Mouse (Mus musculus): ENCODE measurements around the gene Brd7. TPM values are rescaled to one million over a fixed set of nuclear protein-coding genes. Genes with fewer than 3 reads are reported as not detected.

Brd7 gene
- polyA plus RNA-seq, 1 experiment from 2014 or later: 61.3 TPM

DNA sequence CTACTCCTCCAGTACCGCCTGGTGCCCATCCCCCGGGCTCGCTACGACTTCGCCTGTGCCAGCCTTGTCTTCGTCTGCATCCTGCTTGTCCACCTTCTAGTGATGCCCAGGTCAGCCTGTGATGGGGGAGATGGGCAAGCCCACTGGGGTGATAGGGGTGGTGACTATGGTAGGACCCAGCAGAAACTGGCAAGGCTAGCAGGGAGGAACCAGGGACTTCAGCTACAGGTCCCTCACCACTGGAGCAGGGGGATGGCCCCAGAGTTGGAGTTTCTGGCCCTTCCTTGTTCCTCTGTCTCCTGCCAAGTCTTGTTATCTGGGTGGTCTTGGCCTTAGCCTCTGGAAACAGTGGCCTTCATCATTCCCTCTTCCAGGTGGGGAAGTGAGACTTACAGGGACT, 41.9 kb downstream of the Brd7 start:
- WGBS: 88% methylated on average over 6 of the region's 6 CpGs
- no peak overlapping the region for H3K4me2 ChIP-seq
- no peaks in the 10 kb centered on the region for H3K27me3 ChIP-seq (replicated peaks)
- no peak overlapping the region for H3K9ac ChIP-seq
- no peak overlapping the region for H3K4me3 ChIP-seq (replicated peaks)
- no peaks in the 10 kb centered on the region for H3K36me3 ChIP-seq
- H3K9me3 ChIP-seq: no peaks in the 10 kb centered on the region
- no peak overlapping the region for H3K27ac ChIP-seq
- no peak for ATAC-seq (ENCODE audit: insufficient read depth, low FRiP score, low read depth)
- H3K4me1 ChIP-seq: peaks cover 20% of the 10 kb centered on the region

DNA sequence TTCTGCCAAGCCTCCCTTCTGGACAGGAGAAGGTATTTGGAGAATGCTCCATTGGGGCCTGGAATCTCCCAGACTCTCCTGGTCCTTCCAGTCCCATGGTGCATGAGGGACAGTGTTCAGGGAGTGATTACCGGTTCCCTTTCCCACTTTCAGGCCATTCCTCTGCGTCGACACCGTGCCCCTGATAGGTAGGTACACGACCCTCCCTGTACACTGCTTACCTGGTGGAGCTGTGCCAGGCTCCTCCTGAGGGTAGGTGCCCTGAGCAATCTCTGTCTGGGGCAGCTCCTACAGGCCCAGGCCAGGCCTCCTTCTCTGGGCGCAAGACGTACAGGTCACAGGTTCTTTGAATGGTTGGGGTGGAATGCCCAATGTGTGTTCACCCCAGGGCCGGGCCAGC, 43.8 kb downstream of the Brd7 start:
- H3K4me3 ChIP-seq (replicated peaks): no peak overlapping the region
- H3K4me2 ChIP-seq: no peak overlapping the region
- 91% methylated on average over 8 of the region's 8 CpGs for WGBS
- H3K27me3 ChIP-seq (replicated peaks): no peaks in the 10 kb centered on the region
- peaks cover 20% of the 10 kb centered on the region for H3K4me1 ChIP-seq
- H3K9ac ChIP-seq: no peak overlapping the region
- no peak overlapping the region for H3K27ac ChIP-seq
- ATAC-seq (ENCODE audit: insufficient read depth, low FRiP score, low read depth): no peak
- no peaks in the 10 kb centered on the region for H3K9me3 ChIP-seq
- no peaks in the 10 kb centered on the region for H3K36me3 ChIP-seq

DNA sequence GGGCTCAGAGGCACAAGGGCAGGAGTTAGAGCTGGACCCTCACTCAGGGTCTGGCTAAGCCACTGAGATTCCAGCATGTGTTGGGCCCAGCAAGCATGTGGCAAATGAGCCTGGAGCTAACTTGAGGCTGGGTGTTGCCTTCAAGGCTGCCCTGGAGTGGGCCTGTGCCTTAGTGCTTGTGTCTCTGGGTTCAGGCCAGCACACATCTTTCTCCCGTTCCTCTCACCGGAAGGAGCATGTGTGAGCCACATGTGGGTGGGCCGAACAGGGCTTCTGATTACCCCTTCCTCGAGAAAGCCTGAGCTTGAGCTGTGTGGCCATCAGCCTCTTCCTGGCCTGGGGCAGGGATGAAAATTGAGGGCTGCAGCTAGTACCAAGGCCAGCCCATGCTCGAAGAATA, 44.7 kb downstream of the Brd7 start:
- Histone ChIP-seq H3K4me2 (no peak overlapping the region), H3K27me3 (replicated peaks) (no peaks in the 10 kb centered on the region), H3K27ac (0 out of 2 replicates have a peak overlapping the region, but pooled peaks have one; percentile 19), H3K4me3 (replicated peaks) (no peak overlapping the region), H3K4me1 (peaks cover 20% of the 10 kb centered on the region), H3K36me3 (no peaks in the 10 kb centered on the region), H3K9me3 (no peaks in the 10 kb centered on the region), H3K9ac (no peak overlapping the region)
- no peak for ATAC-seq (ENCODE audit: insufficient read depth, low FRiP score, low read depth)
- WGBS: 55% methylated on average over 5 of the region's 5 CpGs

DNA sequence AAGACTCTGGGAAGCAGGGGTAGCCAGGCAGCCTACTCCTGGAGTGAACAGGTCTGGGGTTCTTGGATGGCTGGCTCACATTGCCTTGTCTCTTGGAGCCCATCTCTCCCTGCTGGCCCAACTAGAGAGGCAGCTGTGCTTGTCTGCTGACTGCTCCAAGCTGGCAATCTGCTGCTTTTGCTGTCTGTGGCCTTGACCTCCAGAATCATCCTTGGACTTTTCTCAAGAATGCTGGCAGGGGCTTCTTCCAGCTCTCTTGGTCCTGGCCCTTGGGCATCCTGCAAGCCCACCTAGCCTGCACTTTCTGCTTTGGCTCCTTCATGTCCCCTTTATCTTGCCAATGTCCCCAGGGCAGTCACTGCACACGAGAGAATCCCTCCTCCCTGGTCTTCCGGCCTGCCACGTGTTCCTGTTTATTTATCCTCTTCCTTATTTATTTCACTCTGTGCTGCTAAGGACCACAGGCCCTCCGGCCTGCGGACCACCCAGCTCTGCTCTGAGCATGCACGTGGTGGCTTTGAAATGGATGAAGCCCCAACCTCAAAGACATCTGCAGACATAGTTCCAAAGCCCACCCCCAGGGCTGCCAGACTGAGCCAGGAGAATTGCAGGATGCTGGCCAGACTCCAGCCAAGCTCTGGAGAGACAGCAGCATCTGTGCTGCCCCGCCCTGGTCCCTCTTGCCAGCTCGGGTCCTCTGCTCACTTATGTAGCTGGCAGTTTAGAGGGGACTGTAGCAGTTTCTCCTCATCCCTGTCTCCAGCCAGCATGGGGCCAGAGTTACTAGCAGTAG, 45.7 kb downstream of the Brd7 start:
- Histone ChIP-seq H3K27ac (peak overlapping the region; percentile 19; the same call in 1 of the 2 replicates), H3K36me3 (no peaks in the 10 kb centered on the region), H3K4me1 (peaks cover 20% of the 10 kb centered on the region), H3K9me3 (no peaks in the 10 kb centered on the region), H3K27me3 (replicated peaks) (no peaks in the 10 kb centered on the region), H3K4me3 (replicated peaks) (no peak overlapping the region), H3K4me2 (no peak overlapping the region), H3K9ac (no peak overlapping the region)
- 36% methylated on average over 8 of the region's 8 CpGs for WGBS
- ATAC-seq (ENCODE audit: insufficient read depth, low FRiP score, low read depth): peak; percentile 21; the same call in 1 of the 2 replicates

DNA sequence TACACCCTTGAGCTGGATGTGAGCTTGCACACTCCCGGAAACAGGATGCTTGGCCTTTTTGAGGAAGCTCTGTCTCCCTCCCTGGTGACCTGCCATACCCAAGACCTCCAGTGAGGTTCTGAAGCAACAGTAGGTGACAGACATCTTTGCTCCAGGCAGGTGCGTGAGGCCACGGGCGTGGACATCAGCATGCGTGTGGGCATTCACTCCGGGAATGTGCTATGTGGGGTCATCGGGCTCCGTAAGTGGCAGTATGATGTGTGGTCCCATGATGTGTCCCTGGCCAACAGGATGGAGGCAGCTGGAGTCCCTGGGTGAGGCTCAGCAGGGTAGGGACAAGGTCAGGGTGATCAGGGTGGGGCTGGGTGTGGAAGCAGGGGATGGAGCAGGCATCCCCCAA, 46.7 kb downstream of the Brd7 start:
- Histone ChIP-seq H3K4me3 (replicated peaks) (no peak overlapping the region), H3K4me1 (peaks cover 20% of the 10 kb centered on the region), H3K36me3 (no peaks in the 10 kb centered on the region), H3K27me3 (replicated peaks) (no peaks in the 10 kb centered on the region), H3K9ac (no peak overlapping the region), H3K27ac (no peak overlapping the region), H3K9me3 (no peaks in the 10 kb centered on the region), H3K4me2 (no peak overlapping the region)
- 91% methylated on average over 8 of the region's 8 CpGs for WGBS
- no peak for ATAC-seq (ENCODE audit: insufficient read depth, low FRiP score, low read depth)

DNA sequence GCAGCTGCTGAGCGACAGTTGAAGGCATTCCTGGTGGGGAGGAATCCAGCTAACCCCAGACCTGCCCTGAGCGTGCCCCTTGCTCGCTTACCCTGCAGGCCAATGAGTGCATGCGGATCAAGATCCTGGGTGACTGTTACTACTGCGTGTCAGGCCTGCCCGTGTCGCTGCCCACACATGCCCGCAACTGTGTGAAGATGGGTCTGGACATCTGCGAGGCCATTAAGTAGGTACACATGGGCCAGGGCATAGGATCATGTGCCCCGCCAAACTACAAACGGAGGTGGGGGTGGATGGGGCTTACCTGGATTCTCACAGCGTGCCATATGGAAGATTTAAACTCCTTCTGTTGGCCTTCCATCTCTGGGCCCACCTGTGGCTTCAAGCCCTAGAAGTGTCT, 48.0 kb downstream of the Brd7 start:
- no peak overlapping the region for H3K4me3 ChIP-seq (replicated peaks)
- peaks cover 20% of the 10 kb centered on the region for H3K4me1 ChIP-seq
- H3K4me2 ChIP-seq: no peak overlapping the region
- no peak overlapping the region for H3K9ac ChIP-seq
- no peaks in the 10 kb centered on the region for H3K27me3 ChIP-seq (replicated peaks)
- 91% methylated on average over 12 of the region's 12 CpGs for WGBS
- H3K9me3 ChIP-seq: no peaks in the 10 kb centered on the region
- H3K36me3 ChIP-seq: no peaks in the 10 kb centered on the region
- no peak overlapping the region for H3K27ac ChIP-seq
- ATAC-seq (ENCODE audit: insufficient read depth, low FRiP score, low read depth): no peak

DNA sequence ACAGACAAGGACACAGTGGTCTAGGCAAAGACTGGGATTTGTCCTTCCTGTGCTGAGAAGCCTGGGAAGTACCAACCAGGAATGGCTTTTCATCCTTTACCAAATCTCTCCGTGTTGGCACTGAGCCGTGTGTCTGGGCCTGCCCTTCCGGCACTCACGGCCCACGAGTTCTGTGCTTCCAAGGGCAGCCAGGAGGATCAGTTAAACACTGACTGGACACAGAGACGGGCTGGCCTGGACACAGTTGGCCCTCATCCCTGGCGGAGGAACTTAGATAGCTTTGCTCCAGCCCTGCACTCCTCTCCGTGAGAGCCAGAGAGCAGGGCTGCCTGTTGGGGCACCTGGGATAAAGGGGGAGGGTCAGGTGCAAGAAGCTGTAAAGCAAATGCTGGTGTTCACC, 49.0 kb downstream of the Brd7 start:
- ATAC-seq (ENCODE audit: insufficient read depth, low FRiP score, low read depth): no peak
- H3K27ac ChIP-seq: no peak overlapping the region

DNA sequence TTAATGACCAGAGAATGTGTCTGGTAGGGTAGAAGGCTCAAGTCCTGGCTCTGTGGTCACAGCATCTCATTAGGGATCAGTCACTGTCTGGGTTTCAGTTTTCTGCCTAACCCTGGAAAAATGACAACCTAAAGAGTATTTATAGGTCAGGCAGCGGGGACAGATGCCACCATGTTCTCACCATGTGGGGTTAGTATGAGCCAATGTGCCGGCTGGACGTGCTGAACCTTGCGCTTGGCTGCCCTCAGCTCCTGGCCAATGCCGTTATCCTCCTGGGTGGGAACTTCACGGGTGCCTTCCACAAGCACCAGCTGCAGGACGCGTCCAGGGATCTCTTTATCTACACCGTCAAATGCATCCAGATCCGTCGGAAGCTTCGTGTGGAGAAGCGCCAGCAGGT, 51.7 kb downstream of the Brd7 start:
- Histone ChIP-seq H3K4me2 (no peak overlapping the region), H3K9ac (no peak overlapping the region), H3K27me3 (replicated peaks) (no peaks in the 10 kb centered on the region), H3K36me3 (no peaks in the 10 kb centered on the region), H3K27ac (no peak overlapping the region), H3K4me1 (no peaks in the 10 kb centered on the region), H3K9me3 (no peaks in the 10 kb centered on the region), H3K4me3 (replicated peaks) (no peak overlapping the region)
- no peak for ATAC-seq (ENCODE audit: insufficient read depth, low FRiP score, low read depth)
- 88% methylated on average over 13 of the region's 13 CpGs for WGBS

More for the DNA sequence above, 49.0 kb downstream of the Brd7 start:
- Histone ChIP-seq H3K27me3 (replicated peaks) (no peaks in the 10 kb centered on the region), H3K4me3 (replicated peaks) (no peak overlapping the region), H3K36me3 (no peaks in the 10 kb centered on the region), H3K9ac (no peak overlapping the region), H3K4me2 (no peak overlapping the region), H3K9me3 (no peaks in the 10 kb centered on the region), H3K4me1 (peaks cover 20% of the 10 kb centered on the region)
- 72% methylated on average over 8 of the region's 8 CpGs for WGBS

DNA sequence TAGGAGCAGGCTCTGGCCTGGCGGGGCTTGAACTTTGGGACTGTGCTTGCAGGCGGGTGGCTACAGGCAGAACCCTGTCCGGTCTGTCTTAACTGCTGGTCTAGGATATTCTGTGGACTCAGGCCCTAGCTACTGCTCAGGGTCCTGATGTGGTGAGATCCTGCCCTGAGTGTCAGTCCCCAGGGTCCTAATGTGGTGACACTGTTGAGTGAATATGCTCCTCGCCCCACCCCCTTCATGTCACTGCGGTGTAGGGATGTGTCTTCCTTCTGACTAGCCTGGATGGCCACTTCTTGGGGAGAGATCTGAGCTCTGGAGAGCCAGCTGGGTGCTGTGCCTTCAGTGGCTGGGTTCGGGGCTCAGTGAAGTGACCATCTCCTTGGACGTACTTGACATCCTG, 52.1 kb downstream of the Brd7 start:
- WGBS: 92% methylated on average over 7 of the region's 7 CpGs
- Histone ChIP-seq H3K9me3 (no peaks in the 10 kb centered on the region), H3K4me3 (replicated peaks) (no peak overlapping the region)

DNA sequence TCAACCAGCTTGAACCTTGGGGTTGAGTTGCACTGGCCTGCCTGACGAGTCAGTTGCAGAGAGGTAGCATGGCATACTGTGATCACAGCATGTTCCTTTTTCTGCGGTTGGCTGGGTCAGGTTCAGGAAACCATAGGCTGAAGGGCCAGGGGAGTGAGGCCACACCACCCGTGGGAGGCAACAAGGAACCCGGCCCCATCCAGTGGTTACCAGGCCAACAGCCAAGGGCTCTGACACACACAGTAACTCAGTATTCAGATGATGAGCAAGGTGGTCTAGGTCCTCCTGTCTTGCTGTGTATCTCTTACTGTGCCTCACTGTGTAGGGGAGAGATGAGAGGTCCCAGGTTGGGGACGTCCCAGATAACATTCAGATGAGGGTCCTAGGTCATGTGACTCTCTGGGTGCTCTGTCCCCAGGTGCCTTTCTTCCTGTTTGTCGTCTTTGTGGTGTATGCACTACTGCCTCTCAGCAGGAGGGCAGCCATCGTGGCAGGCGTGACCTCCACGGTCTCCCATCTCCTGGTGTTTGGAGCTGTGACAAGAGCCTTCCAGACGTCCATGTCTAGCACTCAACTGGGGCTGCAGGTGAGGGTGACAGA, 52.6 kb downstream of the Brd7 start:
- Histone ChIP-seq H3K9me3 (no peaks in the 10 kb centered on the region), H3K27me3 (replicated peaks) (no peaks in the 10 kb centered on the region), H3K4me3 (replicated peaks) (no peak overlapping the region), H3K4me2 (no peak overlapping the region), H3K4me1 (no peaks in the 10 kb centered on the region), H3K27ac (no peak overlapping the region), H3K36me3 (no peaks in the 10 kb centered on the region), H3K9ac (no peak overlapping the region)
- 71% methylated on average over 10 of the region's 10 CpGs for whole genome bisulfite sequencing
- no peak for ATAC-seq (ENCODE audit: insufficient read depth, low FRiP score, low read depth)

More for the DNA sequence above, 52.1 kb downstream of the Brd7 start:
- H3K27me3 ChIP-seq (replicated peaks): no peaks in the 10 kb centered on the region
- H3K4me1 ChIP-seq: no peaks in the 10 kb centered on the region
- no peaks in the 10 kb centered on the region for H3K36me3 ChIP-seq
- ATAC-seq (ENCODE audit: insufficient read depth, low FRiP score, low read depth): no peak
- no peak overlapping the region for H3K27ac ChIP-seq
- H3K9ac ChIP-seq: no peak overlapping the region
- no peak overlapping the region for H3K4me2 ChIP-seq

DNA sequence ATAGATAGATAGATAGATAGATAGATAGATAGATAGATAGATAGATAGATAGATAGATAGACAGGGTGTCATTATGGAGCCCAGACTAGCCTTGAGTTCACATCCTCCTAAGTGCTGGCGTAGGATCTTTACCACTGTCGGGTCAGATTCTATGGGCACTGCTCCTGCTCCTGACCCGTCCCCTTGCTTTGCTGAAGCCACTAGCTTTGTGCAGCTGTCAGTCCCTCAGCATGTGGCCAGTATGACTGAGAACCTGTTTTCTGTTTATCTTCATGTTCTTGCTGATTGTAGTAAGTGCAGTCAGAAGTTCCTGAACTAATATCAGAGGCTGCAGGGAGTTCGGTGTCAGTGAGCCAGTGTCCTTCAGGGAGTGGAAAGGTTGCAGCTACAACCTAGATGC, 54.3 kb downstream of the Brd7 start:
- no peaks in the 10 kb centered on the region for H3K9me3 ChIP-seq
- H3K4me1 ChIP-seq: no peaks in the 10 kb centered on the region
- H3K4me2 ChIP-seq: no peak overlapping the region
- no peak overlapping the region for H3K4me3 ChIP-seq (replicated peaks)
- 88% methylated on average over 4 of the region's 4 CpGs for WGBS
- H3K27me3 ChIP-seq (replicated peaks): no peaks in the 10 kb centered on the region
- no peaks in the 10 kb centered on the region for H3K36me3 ChIP-seq
- no peak overlapping the region for H3K27ac ChIP-seq
- no peak overlapping the region for H3K9ac ChIP-seq
- ATAC-seq (ENCODE audit: insufficient read depth, low FRiP score, low read depth): no peak

DNA sequence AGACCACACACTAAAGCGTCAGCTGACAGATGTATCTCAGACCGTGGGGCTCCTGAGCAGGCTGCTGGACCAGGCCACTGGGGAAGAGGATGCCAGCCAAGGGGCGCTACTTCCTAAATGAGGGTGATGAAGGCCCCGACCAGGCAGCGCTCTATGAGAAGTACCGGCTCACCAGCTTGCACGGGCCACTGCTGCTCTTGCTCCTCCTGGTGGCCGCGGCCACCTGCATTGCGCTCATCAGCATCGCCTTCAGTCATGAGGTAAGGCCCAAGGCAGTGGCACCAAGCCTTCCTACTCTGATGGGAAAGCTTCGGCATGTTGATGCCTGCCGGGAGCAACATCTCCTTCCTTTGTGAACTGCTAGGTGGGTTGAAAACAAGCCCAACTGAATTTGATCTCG, 55.5 kb downstream of the Brd7 start:
- Histone ChIP-seq H3K9me3 (no peaks in the 10 kb centered on the region), H3K36me3 (no peaks in the 10 kb centered on the region), H3K4me1 (peaks cover 2% of the 10 kb centered on the region; the same call in 1 of the 2 replicates), H3K27me3 (replicated peaks) (no peaks in the 10 kb centered on the region), H3K4me2 (no peak overlapping the region), H3K4me3 (replicated peaks) (no peak overlapping the region), H3K9ac (no peak overlapping the region), H3K27ac (no peak overlapping the region)
- ATAC-seq (ENCODE audit: insufficient read depth, low FRiP score, low read depth): no peak
- 68% methylated on average over 14 of the region's 14 CpGs for WGBS
